Mouse (Mus musculus) bone marrow, adult 2 months (tissue): ENCODE data around the gene Nop9.

Experiments used
- CTCF ChIP-seq: fragments of 200-500 bp; IDR thresholded peaks from 2 replicates; pipeline ENCODE4 v1.5.1; 2011; ENCODE audit warnings: low read length, control low read depth; ENCODE audit not compliant: control insufficient read depth, insufficient read depth
- POLR2A ChIP-seq: fragments of 200-500 bp; IDR thresholded peaks from 2 replicates; pipeline ENCODE4 v1.6.1; 2011; ENCODE audit warnings: low read depth, mild to moderate bottlenecking, control low read depth, low read length, borderline replicate concordance; ENCODE audit not compliant: control insufficient read depth

DNA sequence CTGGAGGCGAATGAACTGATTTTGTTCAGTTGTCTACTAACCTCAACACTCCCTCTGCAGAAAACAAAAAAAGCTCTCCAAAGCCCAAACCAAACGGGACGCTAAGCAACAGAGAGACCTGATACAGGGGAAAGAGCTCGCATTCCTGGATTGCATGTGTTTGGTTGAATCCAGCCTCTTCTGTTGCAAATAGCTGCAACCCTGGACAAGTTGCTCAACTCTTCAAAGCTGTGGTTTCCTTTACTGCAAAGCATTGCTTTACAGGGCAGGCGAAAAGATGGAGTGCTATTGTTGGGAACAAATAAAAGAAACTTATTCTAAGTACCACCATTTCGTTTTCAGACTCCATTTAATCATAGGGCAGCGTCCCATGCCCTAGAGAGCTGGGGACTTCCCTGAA lies 10.6 kb upstream of the Nop9 start:
- TF ChIP-seq POLR2A (no peak), CTCF (no peak)
